Mouse (Mus musculus) heart, postnatal 0 days (tissue): ENCODE results near the gene Gpr37l1. TPM values are rescaled to one million over a fixed set of nuclear protein-coding genes. Genes with fewer than 3 reads are reported as not detected.
"Not testable (repeated sequence)": the region's sequence is repeated elsewhere in the genome, so short reads cannot be mapped to it uniquely, and the experiment has no call there.

Source experiments
- ATAC-seq: fragments of 200-750 bp; cut with Nextera tagmentation; 2 replicates; pipeline ENCODE4 v1.8.0; 2017; ENCODE audit warnings: low read depth, moderate number of reproducible peaks, moderate library complexity; ENCODE audit not compliant: insufficient read depth
- DNase-seq: peaks from one replicate; pipeline ENCODE4 v3.0.0-alpha.2; 2016; ENCODE audit warnings: low spot score
- H3K27ac ChIP-seq: fragments of 300-500 bp; sonication (generic); 2 replicates; pipeline ENCODE4 v1.5.1; 2014; ENCODE audit warnings: low read depth, mild to moderate bottlenecking
- H3K27me3 ChIP-seq: fragments of 300-500 bp; sonication (generic); 2 replicates; pipeline ENCODE4 v1.6.1; 2014; ENCODE audit warnings: low read length, mixed read lengths; ENCODE audit not compliant: control insufficient read depth, insufficient read depth
- H3K36me3 ChIP-seq: fragments of 300-500 bp; sonication (generic); replicated peaks from 2 replicates; pipeline ENCODE4 v1.6.1; 2014; ENCODE audit warnings: low read length, mixed read lengths; ENCODE audit not compliant: control insufficient read depth, insufficient read depth
- H3K4me1 ChIP-seq: fragments of 300-500 bp; sonication (generic); 2 replicates; pipeline ENCODE4 v1.6.1; 2014; ENCODE audit warnings: antibody characterized with exemption; ENCODE audit not compliant: control insufficient read depth, insufficient read depth
- H3K4me2 ChIP-seq: fragments of 300-500 bp; sonication (generic); 2 replicates; pipeline ENCODE4 v1.6.1; 2014; ENCODE audit warnings: low read depth, mild to moderate bottlenecking, low read length, moderate library complexity
- H3K4me3 ChIP-seq: fragments of 300-500 bp; sonication (generic); 2 replicates; pipeline ENCODE4 v1.5.1; 2014; ENCODE audit warnings: low read depth, low read length
- H3K9ac ChIP-seq: fragments of 300-500 bp; sonication (generic); replicated peaks from 2 replicates; pipeline ENCODE4 v1.6.1; 2014; ENCODE audit warnings: low read depth, low read length, mixed read lengths
- H3K9me3 ChIP-seq: fragments of 300-500 bp; sonication (generic); replicated peaks from 2 replicates; pipeline ENCODE4 v1.6.1; 2016; ENCODE audit warnings: low read length; ENCODE audit not compliant: control insufficient read depth
- CTCF ChIP-seq: IDR thresholded peaks from 2 replicates; pipeline ENCODE4 v1.5.1; 2016; ENCODE audit warnings: antibody characterized with exemption, control low read depth, low read depth
- EP300 ChIP-seq: IDR thresholded peaks from 2 replicates; pipeline ENCODE4 v1.6.1; 2016; ENCODE audit warnings: antibody characterized with exemption, low read depth
- WGBS: fragments of 180-500 bp; shearing (Covaris S2); extraction: QIAGEN DNeasy Blood & Tissue Kit; methylation state at CpG from one replicate; pipeline ENCODE4 v1.1.7; 2014; 5-methylcytosine and 5-hydroxymethylcytosine counted together
- polyA plus RNA-seq: library from polyadenylated mRNA; unstranded; fragments of >200 nt; fragmentation: Nextera tagmentation; extraction: Ambion mirVana; gene quantifications from 2 replicates; pipeline ENCODE4 v1.2.1, GENCODE M21; 2015
- total RNA-seq: library from RNA; depleted of rRNA; stranded (reverse); fragments of >200 nt; gene quantifications from 2 replicates; pipeline ENCODE4 v1.2.3, GENCODE M21; 2014; ENCODE audit warnings: low replicate concordance; rRNA removed

Gpr37l1 gene
- total and polyA plus RNA-seq, 2 experiments from 2014 or later = not detected

DNA sequence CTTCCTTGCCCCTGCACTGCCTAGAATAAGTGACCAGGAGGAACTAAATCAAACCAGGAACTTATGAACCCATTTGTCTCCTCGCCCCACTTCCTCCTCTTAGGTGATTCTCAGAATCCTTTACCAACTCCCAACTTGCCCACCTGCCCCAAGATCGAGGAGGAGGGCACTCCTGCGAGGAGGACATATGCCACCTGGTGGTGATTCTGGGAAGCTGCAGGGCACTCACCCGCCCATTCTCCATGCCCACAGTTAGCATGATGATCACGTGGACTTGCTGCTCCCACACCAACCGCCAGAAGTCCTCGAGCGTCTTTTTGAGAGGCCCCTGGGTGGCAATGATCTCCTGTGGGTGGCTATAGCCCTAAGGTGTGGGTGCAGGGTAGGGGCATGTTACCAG lies 54.8 kb downstream of the Gpr37l1 start:
- H3K4me3 ChIP-seq = no peak overlapping the region
- no peak overlapping the region for H3K27ac ChIP-seq
- H3K9ac ChIP-seq = no peak overlapping the region
- no peaks in the 10 kb centered on the region for H3K4me1 ChIP-seq
- 8% methylated on average over 8 of the region's 8 CpGs for WGBS
- TF ChIP-seq CTCF (peak; percentile 83), EP300 (no peak)
- DNase-seq (peak; percentile 29), ATAC-seq (no peak)
- 0 out of 2 replicates have a peak, but pooled peaks cover 3% of the 10 kb centered on the region for H3K27me3 ChIP-seq
- no peaks in the 10 kb centered on the region for H3K9me3 ChIP-seq
- H3K36me3 ChIP-seq = no peaks in the 10 kb centered on the region
- H3K4me2 ChIP-seq = no peak overlapping the region

DNA sequence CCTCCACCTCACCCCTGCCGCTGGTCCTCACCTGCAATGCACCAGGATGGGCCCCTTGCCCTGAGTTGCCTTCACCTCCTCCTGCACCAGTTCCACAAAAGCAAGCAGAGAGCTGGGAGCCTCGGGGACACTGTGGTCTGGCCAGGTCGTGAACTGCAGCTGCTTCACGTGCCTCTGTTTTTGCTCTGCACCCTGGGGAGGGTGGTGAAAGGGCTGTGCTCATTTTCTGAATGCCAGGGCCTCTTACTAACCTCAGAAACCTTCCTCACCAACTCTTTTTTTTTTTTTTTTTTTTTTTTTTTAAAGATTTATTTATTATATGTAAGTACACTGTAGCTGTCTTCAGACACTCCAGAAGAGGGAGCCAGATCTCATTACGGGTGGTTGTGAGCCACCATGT lies 56.2 kb downstream of the Gpr37l1 start:
- H3K27me3 ChIP-seq, H3K4me1 ChIP-seq, H3K4me2 ChIP-seq, H3K27ac ChIP-seq, ATAC-seq, H3K9me3 ChIP-seq, H3K4me3 ChIP-seq, H3K9ac ChIP-seq, H3K36me3 ChIP-seq, DNase-seq: not testable (repeated sequence)
- 45% methylated on average over 4 of the region's 5 CpGs for WGBS

Other genes with a start within 250 kb of the Gpr37l1 start
- 65.3 and 69.9 TPM in 2 replicates for gene Ppp1r12b, start 211.7 kb downstream of the Gpr37l1 start, total RNA-seq
- gene Ppp1r12b, start 211.7 kb downstream of the Gpr37l1 start, polyA plus RNA-seq = 22.6 and 23.0 TPM in 2 replicates
- gene Ube2t, start 205.1 kb downstream of the Gpr37l1 start, total RNA-seq = 30.2 and 34.3 TPM in 2 replicates
- gene Ube2t, start 205.1 kb downstream of the Gpr37l1 start, polyA plus RNA-seq = 22.5 and 25.3 TPM in 2 replicates
- 8.6 and 17.3 TPM in 2 replicates for gene Lgr6, start 62.4 kb downstream of the Gpr37l1 start, total RNA-seq
- gene Lgr6, start 62.4 kb downstream of the Gpr37l1 start, polyA plus RNA-seq = 3.8 and 4.5 TPM in 2 replicates
- gene Ptpn7, start 35.0 kb downstream of the Gpr37l1 start, total RNA-seq = 2.1 and 3.9 TPM in 2 replicates
- gene Ptpn7, start 35.0 kb downstream of the Gpr37l1 start, polyA plus RNA-seq = 0.22 and 0.30 TPM in 2 replicates
- 40.1 and 43.4 TPM in 2 replicates for gene Arl8a, start 20.9 kb downstream of the Gpr37l1 start, total RNA-seq
- gene Arl8a, start 20.9 kb downstream of the Gpr37l1 start, polyA plus RNA-seq = 31.9 and 35.3 TPM in 2 replicates
- gene Elf3, start 90.9 kb upstream of the Gpr37l1 start, total RNA-seq = 0.99 TPM in 1 of 2 replicates, not detected in the other
- 0.48 and 0.57 TPM in 2 replicates for gene Elf3, start 90.9 kb upstream of the Gpr37l1 start, polyA plus RNA-seq
- gene Rnpep, start 116.4 kb upstream of the Gpr37l1 start, total RNA-seq = 41.2 and 45.2 TPM in 2 replicates
- 25.3 and 30.4 TPM in 2 replicates for gene Rnpep, start 116.4 kb upstream of the Gpr37l1 start, polyA plus RNA-seq
- 142 and 230 TPM in 2 replicates for gene Timm17a, start 146.1 kb upstream of the Gpr37l1 start, total RNA-seq
- 657 and 685 TPM in 2 replicates for gene Timm17a, start 146.1 kb upstream of the Gpr37l1 start, polyA plus RNA-seq
- 1.1 and 7.5 TPM in 2 replicates for gene Lmod1, start 157.1 kb upstream of the Gpr37l1 start, total RNA-seq
- 1.3 TPM in 2 replicates for gene Lmod1, start 157.1 kb upstream of the Gpr37l1 start, polyA plus RNA-seq
- gene Shisa4, start 207.6 kb upstream of the Gpr37l1 start, total RNA-seq = 13.8 and 30.7 TPM in 2 replicates
- 21.0 and 26.0 TPM in 2 replicates for gene Shisa4, start 207.6 kb upstream of the Gpr37l1 start, polyA plus RNA-seq